Mouse (Mus musculus) liver, adult 10 weeks (tissue): Measurements from ENCODE around the gene She. TPM values are rescaled to one million over a fixed set of nuclear protein-coding genes. Genes with fewer than 3 reads are reported as not detected.

ENCODE experiments used
- polyA plus RNA-seq: library from polyadenylated mRNA; stranded (reverse); fragments of 350-450 nt; fragmentation: Illumina TruSeq; extraction: RNeasy Lipid Tissue Mini Kit (QIAGEN cat#74804); gene quantifications from one replicate; pipeline ENCODE4 v1.2.3, GENCODE M21; 2014; ENCODE audit warnings: low read depth, low replicate concordance

Gene She
- polyA plus RNA-seq: 2.3 TPM

DNA sequence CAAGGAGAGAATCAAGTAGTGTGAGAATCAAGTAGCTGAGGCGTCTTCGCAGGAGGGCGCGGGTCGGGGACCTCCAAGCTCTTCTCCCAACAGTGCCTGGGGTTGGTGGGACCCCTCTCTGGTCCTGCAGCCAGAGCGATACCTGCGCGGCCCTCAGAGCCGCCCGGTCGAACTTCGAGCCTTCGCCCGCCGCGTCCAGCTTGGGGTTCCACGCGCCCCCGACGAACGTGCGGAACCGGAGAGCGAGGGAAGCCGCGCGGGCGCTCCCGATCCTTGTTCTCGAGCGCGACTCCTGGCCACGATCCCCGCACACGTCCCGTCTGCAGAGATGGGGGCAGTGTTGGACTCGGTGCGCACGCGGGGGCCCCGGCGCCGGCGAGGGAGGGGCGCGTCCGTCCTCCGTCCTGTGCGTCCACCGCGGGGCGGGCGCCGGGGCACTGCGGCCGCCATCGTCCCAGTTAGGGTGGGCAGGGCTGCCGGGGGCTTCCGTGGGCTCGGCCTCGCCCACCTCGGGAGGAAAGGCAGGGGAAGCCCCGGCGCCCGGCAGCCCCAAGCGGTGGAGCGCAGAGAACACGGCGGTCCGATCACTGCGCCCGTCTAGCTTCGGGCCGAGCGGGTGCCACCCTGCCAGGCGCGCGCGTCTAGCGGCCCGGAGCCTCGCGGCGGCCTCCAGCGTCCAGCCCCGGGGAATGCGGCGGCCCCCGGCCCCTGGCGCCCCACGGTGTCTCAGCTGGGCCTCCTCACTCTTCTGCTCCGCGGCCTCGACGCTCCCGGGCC lies at the start of gene She:
She (plus strand) TSS at position 556 of the 777 bp plus-strand sequence.

Other genes with a start within 250 kb of the She start
- 2.7 TPM for gene Adar, start 116.3 kb upstream of the She start, polyA plus RNA-seq
- gene Chrnb2, start 66.7 kb upstream of the She start, polyA plus RNA-seq: 0.24 TPM
- 36.6 TPM for gene Ube2q1, start 57.8 kb upstream of the She start, polyA plus RNA-seq
- gene Il6ra, start 81.8 kb downstream of the She start, polyA plus RNA-seq: 8.3 TPM
- gene Atp8b2, start 132.1 kb downstream of the She start, polyA plus RNA-seq: 0.90 TPM
- 68.6 TPM for gene Hax1, start 167.4 kb downstream of the She start, polyA plus RNA-seq
- gene 4933434E20Rik, start 220.3 kb downstream of the She start, polyA plus RNA-seq: 60.0 TPM
- gene Ubap2l, start 221.3 kb downstream of the She start, polyA plus RNA-seq: 36.7 TPM
- gene Tpm3, start 241.3 kb downstream of the She start, polyA plus RNA-seq: 75.3 TPM